Mouse (Mus musculus) heart, postnatal 0 days (tissue): ENCODE measurements around the gene Fancd2. TPM values are rescaled to one million over a fixed set of nuclear protein-coding genes. Genes with fewer than 3 reads are reported as not detected.

Experiments used
- ATAC-seq: fragments of 200-750 bp; cut with Nextera tagmentation; 2 replicates; pipeline ENCODE4 v1.8.0; 2017; ENCODE audit warnings: low read depth, moderate number of reproducible peaks, moderate library complexity; ENCODE audit not compliant: insufficient read depth
- DNase-seq: peaks from one replicate; pipeline ENCODE4 v3.0.0-alpha.2; 2016; ENCODE audit warnings: low spot score
- H3K27ac ChIP-seq: fragments of 300-500 bp; sonication (generic); 2 replicates; pipeline ENCODE4 v1.5.1; 2014; ENCODE audit warnings: low read depth, mild to moderate bottlenecking
- H3K27me3 ChIP-seq: fragments of 300-500 bp; sonication (generic); 2 replicates; pipeline ENCODE4 v1.6.1; 2014; ENCODE audit warnings: low read length, mixed read lengths; ENCODE audit not compliant: control insufficient read depth, insufficient read depth
- H3K36me3 ChIP-seq: fragments of 300-500 bp; sonication (generic); replicated peaks from 2 replicates; pipeline ENCODE4 v1.6.1; 2014; ENCODE audit warnings: low read length, mixed read lengths; ENCODE audit not compliant: control insufficient read depth, insufficient read depth
- H3K4me1 ChIP-seq: fragments of 300-500 bp; sonication (generic); 2 replicates; pipeline ENCODE4 v1.6.1; 2014; ENCODE audit warnings: antibody characterized with exemption; ENCODE audit not compliant: control insufficient read depth, insufficient read depth
- H3K4me2 ChIP-seq: fragments of 300-500 bp; sonication (generic); 2 replicates; pipeline ENCODE4 v1.6.1; 2014; ENCODE audit warnings: low read depth, mild to moderate bottlenecking, low read length, moderate library complexity
- H3K4me3 ChIP-seq: fragments of 300-500 bp; sonication (generic); 2 replicates; pipeline ENCODE4 v1.5.1; 2014; ENCODE audit warnings: low read depth, low read length
- H3K9ac ChIP-seq: fragments of 300-500 bp; sonication (generic); replicated peaks from 2 replicates; pipeline ENCODE4 v1.6.1; 2014; ENCODE audit warnings: low read depth, low read length, mixed read lengths
- H3K9me3 ChIP-seq: fragments of 300-500 bp; sonication (generic); replicated peaks from 2 replicates; pipeline ENCODE4 v1.6.1; 2016; ENCODE audit warnings: low read length; ENCODE audit not compliant: control insufficient read depth
- CTCF ChIP-seq: IDR thresholded peaks from 2 replicates; pipeline ENCODE4 v1.5.1; 2016; ENCODE audit warnings: antibody characterized with exemption, control low read depth, low read depth
- EP300 ChIP-seq: IDR thresholded peaks from 2 replicates; pipeline ENCODE4 v1.6.1; 2016; ENCODE audit warnings: antibody characterized with exemption, low read depth
- WGBS: fragments of 180-500 bp; shearing (Covaris S2); extraction: QIAGEN DNeasy Blood & Tissue Kit; methylation state at CpG from one replicate; pipeline ENCODE4 v1.1.7; 2014; 5-methylcytosine and 5-hydroxymethylcytosine counted together
- polyA plus RNA-seq: library from polyadenylated mRNA; unstranded; fragments of >200 nt; fragmentation: Nextera tagmentation; extraction: Ambion mirVana; gene quantifications from 2 replicates; pipeline ENCODE4 v1.2.1, GENCODE M21; 2015
- total RNA-seq: library from RNA; depleted of rRNA; stranded (reverse); fragments of >200 nt; gene quantifications from 2 replicates; pipeline ENCODE4 v1.2.3, GENCODE M21; 2014; ENCODE audit warnings: low replicate concordance; rRNA removed

The Fancd2 gene
- 9.0 and 14.5 TPM in 2 replicates for total RNA-seq
- 1.9 and 2.4 TPM in 2 replicates for polyA plus RNA-seq

DNA sequence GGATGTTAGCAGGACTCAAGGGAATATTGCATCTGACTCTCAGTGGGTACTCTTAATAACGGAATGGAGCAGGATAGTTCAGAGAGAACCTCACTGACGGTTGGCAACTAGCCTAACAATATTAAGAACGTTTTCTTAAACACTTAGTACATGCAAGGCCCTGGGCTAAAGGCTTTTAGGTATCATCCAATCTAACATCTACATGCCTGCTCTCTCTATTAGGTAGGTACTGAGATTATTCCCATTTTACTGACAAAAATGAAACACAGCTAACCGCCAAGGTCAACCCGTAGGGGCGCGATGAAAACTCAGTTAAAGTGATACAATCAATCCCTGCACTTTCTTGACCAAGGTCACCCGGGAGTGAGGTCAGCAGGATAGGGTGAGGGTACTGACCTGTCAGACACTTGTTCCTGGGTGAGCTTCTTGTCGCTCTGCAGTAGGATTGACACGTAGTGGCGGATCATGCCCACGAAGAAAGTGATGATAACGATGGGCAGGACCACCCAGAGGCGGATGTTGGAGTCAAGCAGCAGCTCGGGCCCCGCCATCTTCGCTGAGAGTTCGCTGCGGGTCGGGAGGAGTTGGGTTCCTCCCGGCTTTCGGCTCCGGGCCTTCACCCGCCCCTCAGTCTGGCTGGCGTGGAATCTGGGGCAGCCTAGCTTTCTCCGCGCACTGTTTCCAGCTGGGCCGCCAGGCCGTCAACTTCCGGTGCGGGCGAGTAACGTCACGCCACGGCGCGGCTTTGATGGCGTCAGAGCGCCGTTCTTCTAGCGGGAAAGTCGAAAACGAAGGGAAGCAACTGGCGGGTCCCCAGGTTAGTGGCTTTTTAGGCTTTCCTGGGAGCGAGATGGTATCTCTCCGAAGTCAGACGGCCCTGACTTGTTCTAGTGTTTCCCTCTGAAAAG, at the start of gene Fancd2, which contains the start of gene Emc3:
Gene Fancd2, plus strand, starts transcription at position 751 of the 908 bp plus-strand sequence.
Gene Emc3, minus strand, starts transcription at position 721 of the 908 bp plus-strand sequence.
- Histone ChIP-seq H3K27me3 (no peaks in the 10 kb centered on the region), H3K36me3 (peaks cover 15% of the 10 kb centered on the region), H3K4me2 (peak within 1 kb of the TSS; percentile 73), H3K4me1 (peaks cover 15% of the 10 kb centered on the region), H3K9me3 (no peaks in the 10 kb centered on the region), H3K4me3 (peak within 1 kb of the TSS; percentile 93), H3K9ac (peak within 1 kb of the TSS; percentile 85), H3K27ac (peak within 1 kb of the TSS; percentile 84)
- TF ChIP-seq CTCF: peak; percentile 5; the same call in 1 of the 2 replicates
- TF ChIP-seq EP300: no peak
- ATAC-seq (peak; percentile 90), DNase-seq (peak; percentile 60)
- under 1% methylated on average over 47 of the region's 47 CpGs for WGBS

DNA sequence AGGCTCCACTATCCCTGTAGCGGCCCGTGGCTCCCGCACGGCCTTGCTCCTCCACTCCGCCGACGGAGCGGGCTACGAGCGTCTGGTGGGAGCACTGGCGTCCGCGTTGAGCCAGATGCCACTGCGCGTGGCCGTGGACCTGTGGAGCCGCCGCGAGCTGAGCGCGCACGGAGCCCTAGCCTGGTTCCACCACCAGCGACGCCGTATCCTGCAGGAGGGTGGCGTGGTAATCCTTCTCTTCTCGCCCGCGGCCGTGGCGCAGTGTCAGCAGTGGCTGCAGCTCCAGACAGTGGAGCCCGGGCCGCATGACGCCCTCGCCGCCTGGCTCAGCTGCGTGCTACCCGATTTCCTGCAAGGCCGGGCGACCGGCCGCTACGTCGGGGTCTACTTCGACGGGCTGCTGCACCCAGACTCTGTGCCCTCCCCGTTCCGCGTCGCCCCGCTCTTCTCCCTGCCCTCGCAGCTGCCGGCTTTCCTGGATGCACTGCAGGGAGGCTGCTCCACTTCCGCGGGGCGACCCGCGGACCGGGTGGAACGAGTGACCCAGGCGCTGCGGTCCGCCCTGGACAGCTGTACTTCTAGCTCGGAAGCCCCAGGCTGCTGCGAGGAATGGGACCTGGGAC, 48.9 kb upstream of the Fancd2 start:
- H3K27me3 ChIP-seq: no peaks in the 10 kb centered on the region
- DNase-seq (no peak), ATAC-seq (peak; percentile 34)
- WGBS: 2% methylated on average over 65 of the region's 65 CpGs
- peak overlapping the region; percentile 92 for H3K27ac ChIP-seq
- peak overlapping the region; percentile 56 for H3K4me3 ChIP-seq
- peak overlapping the region; percentile 49 for H3K9ac ChIP-seq
- TF ChIP-seq EP300 (no peak), CTCF (no peak)
- H3K9me3 ChIP-seq: no peaks in the 10 kb centered on the region
- peaks cover 23% of the 10 kb centered on the region for H3K4me1 ChIP-seq
- peaks cover 9% of the 10 kb centered on the region; the same call in 1 of the 2 replicates for H3K36me3 ChIP-seq
- H3K4me2 ChIP-seq: peak overlapping the region; percentile 86

DNA sequence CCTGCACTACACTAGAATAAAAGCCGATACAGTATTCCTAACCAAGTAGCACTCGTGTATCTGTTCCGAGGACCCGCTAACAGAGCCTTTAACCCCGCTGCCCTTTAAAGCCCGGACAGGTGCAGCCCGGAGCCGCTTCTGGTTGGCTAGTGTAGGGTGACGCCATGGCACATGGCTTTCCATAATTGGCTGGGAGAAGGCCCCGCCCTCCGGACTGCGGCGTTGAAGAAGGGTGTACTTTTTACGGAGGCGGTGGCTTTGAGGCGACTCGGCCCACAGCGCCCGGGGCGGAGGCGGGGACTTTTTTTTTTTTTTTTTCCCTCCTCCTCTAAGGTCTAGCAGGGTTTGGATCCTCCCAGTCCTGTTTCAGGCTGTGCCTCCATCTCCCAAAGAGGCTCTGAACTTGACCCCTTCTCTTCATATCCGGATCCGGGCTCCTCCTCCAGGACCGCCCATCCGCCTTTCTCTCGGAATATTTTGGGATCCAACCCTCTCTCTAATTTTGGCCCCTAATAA, 48.3 kb upstream of the Fancd2 start, which contains the start of gene Creld1:
Gene Creld1, plus strand, starts transcription at position 198 of the 516 bp plus-strand sequence.
- Histone ChIP-seq H3K9ac (peak within 1 kb of the TSS; percentile 70), H3K9me3 (no peaks in the 10 kb centered on the region), H3K4me1 (peaks cover 23% of the 10 kb centered on the region), H3K36me3 (peaks cover 12% of the 10 kb centered on the region), H3K4me3 (peak within 1 kb of the TSS; percentile 56), H3K27ac (peak within 1 kb of the TSS; percentile 92), H3K27me3 (no peaks in the 10 kb centered on the region), H3K4me2 (peak within 1 kb of the TSS; percentile 86)
- DNase-seq (peak; percentile 95), ATAC-seq (peak; percentile 93)
- 0% methylated on average over 26 of the region's 26 CpGs for WGBS
- 0 out of 2 replicates have a peak, but pooled peaks have one; percentile 24 for TF ChIP-seq EP300
- TF ChIP-seq CTCF: no peak

DNA sequence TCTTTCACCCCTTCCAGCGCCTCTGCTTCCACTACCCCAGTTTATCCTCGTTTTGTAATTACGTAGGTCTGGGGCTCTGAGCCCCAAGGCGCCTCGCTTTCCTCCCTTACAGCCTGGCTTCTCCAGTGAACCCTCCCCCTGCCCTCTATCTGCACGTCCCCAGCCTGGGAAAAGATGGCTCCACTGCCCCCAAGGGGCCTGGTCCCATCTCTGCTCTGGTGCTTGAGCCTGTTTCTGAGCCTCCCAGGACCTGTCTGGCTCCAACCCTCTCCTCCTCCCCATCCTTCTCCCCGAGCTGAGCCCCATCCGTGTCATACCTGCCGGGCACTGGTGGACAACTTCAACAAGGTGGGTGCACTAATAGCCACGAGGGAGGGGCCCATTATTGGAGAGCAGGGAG, 47.8 kb upstream of the Fancd2 start:
- Histone ChIP-seq H3K9ac (peak overlapping the region; percentile 70), H3K27ac (peak overlapping the region; percentile 92), H3K4me2 (peak overlapping the region; percentile 86), H3K4me1 (peaks cover 23% of the 10 kb centered on the region), H3K4me3 (peak overlapping the region; percentile 56), H3K27me3 (no peaks in the 10 kb centered on the region), H3K9me3 (no peaks in the 10 kb centered on the region), H3K36me3 (peaks cover 17% of the 10 kb centered on the region)
- DNase-seq (no peak), ATAC-seq (peak; percentile 22; the same call in 1 of the 2 replicates)
- 12% methylated on average over 10 of the region's 10 CpGs for WGBS
- TF ChIP-seq EP300: no peak
- TF ChIP-seq CTCF: 0 out of 2 replicates have a peak, but pooled peaks have one; percentile 14

DNA sequence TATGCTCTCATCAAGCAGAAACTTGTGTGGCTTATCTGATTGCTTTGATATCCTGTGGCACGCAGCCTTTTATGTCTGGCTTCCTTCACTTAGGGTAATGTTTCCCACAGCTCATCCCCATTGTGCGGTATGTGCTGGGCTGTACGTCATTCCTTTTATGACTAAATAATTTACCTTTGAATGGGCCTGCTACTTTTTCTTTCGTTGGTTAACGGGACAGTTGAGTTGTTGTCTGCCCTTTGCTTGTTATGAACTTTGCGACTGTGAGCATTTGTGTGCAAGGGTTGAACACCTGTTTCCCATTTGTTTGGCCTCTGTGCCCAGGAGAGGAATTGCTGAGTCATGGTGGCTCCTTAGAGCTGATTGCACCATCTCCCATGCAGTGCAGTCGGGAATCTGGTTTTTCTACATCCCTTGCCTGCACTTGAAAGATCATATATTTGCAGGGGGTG, 44.3 kb upstream of the Fancd2 start:
- H3K36me3 ChIP-seq: peaks cover 47% of the 10 kb centered on the region
- 62% methylated on average over 7 of the region's 7 CpGs for WGBS
- no peaks in the 10 kb centered on the region for H3K27me3 ChIP-seq
- TF ChIP-seq EP300 (no peak), CTCF (no peak)
- H3K4me3 ChIP-seq: no peak overlapping the region
- no peak overlapping the region for H3K27ac ChIP-seq
- H3K9ac ChIP-seq: no peak overlapping the region
- ATAC-seq (no peak), DNase-seq (no peak)
- no peaks in the 10 kb centered on the region for H3K9me3 ChIP-seq
- H3K4me2 ChIP-seq: no peak overlapping the region
- H3K4me1 ChIP-seq: peaks cover 13% of the 10 kb centered on the region
